In genomic region chr9:37407850-37408502, GRCm38 (mm10) we compare ENCODE assay signal across 8 mouse cellular contexts. TPM values are rescaled to one million over a fixed set of nuclear protein-coding genes. Genes with fewer than 3 reads are reported as not detected.
A peak's percentile ranks its signal among the peaks of the same experiment; 100 is the strongest.
DNase-seq lines count a peak whose midpoint lies in the region; ATAC-seq and TF ChIP-seq lines count a peak whose summit lies in the region.

No protein-coding gene starts in this region.

- H3K4me1 ChIP-seq in neural tube, embryonic 11.5 days (ENCODE audit: control insufficient read depth, insufficient read depth, low read length) = no peaks in the 10 kb centered on the region
- peaks cover 3% of the 10 kb centered on the region; the same call in 1 of the 2 replicates for H3K4me1 ChIP-seq in hindbrain, postnatal 0 days (ENCODE audit: insufficient read depth, low read length)
- H3K4me1 ChIP-seq in stomach, postnatal 0 days (replicated peaks; ENCODE audit: control insufficient read depth, insufficient read depth) = no peaks in the 10 kb centered on the region

- H3K9me3 ChIP-seq in neural tube, embryonic 11.5 days (ENCODE audit: control insufficient read depth, low read length) = no peaks in the 10 kb centered on the region
- no peaks in the 10 kb centered on the region for H3K9me3 ChIP-seq in hindbrain, postnatal 0 days (ENCODE audit: low read length)
- no peaks in the 10 kb centered on the region for H3K9me3 ChIP-seq in stomach, postnatal 0 days (ENCODE audit: control insufficient read depth, low read length)

- H3K4me3 ChIP-seq in neural tube, embryonic 11.5 days (ENCODE audit: low read depth, low read length) = no peak overlapping the region
- H3K4me3 ChIP-seq in hindbrain, postnatal 0 days (ENCODE audit: low read length) = no peak overlapping the region
- no peak overlapping the region for H3K4me3 ChIP-seq in stomach, postnatal 0 days (ENCODE audit: low read depth, low read length)

- TF ChIP-seq CTCF in hindbrain, postnatal 0 days (IDR thresholded peaks at IDR 0.05; ENCODE audit: low read depth) = peak; percentile 59
- TF ChIP-seq CTCF in stomach, postnatal 0 days (IDR thresholded peaks at IDR 0.05; ENCODE audit: low read depth) = peak; percentile 60

- H3K27ac ChIP-seq in neural tube, embryonic 11.5 days (ENCODE audit: low read depth, low read length) = no peak overlapping the region
- H3K27ac ChIP-seq in hindbrain, postnatal 0 days = no peak overlapping the region
- H3K27ac ChIP-seq in stomach, postnatal 0 days (replicated peaks) = no peak overlapping the region

- H3K27me3 ChIP-seq in neural tube, embryonic 11.5 days (ENCODE audit: control insufficient read depth, insufficient read depth, low read length) = no peaks in the 10 kb centered on the region
- H3K27me3 ChIP-seq in hindbrain, postnatal 0 days (ENCODE audit: insufficient read depth, low read length) = no peaks in the 10 kb centered on the region
- H3K27me3 ChIP-seq in stomach, postnatal 0 days (ENCODE audit: control insufficient read depth, insufficient read depth, low read length) = no peaks in the 10 kb centered on the region

- DNase-seq in cerebellum, postnatal 10 days = peak; percentile 43 to 58
- DNase-seq in cerebellum, adult 11 months = no peak
- peak; percentile 50 for DNase-seq in neural tube, embryonic 11.5 days (ENCODE audit: low spot score)
- no peak for DNase-seq in neural tube, embryonic 10.5 days (ENCODE audit: extremely low spot score, low spot score)
- DNase-seq in hindbrain, postnatal 0 days (ENCODE audit: low spot score) = peak; percentile 61
- DNase-seq in stomach, postnatal 0 days (ENCODE audit: low spot score) = peak; percentile 34
- DNase-seq in frontal cortex, postnatal 10 days (ENCODE audit: low spot score in 2 of 2) = no peak
- no peak for DNase-seq in cerebellum, adult 9-10 months

- no peak for TF ChIP-seq EP300 in stomach, postnatal 0 days (optimal IDR thresholded peaks at IDR 0.05)

- 13% methylated on average over 19 of the region's 19 CpGs for WGBS in neural tube, embryonic 11.5 days
- WGBS in hindbrain, postnatal 0 days = 11% methylated on average over 19 of the region's 19 CpGs
- 17% methylated on average over 19 of the region's 19 CpGs for WGBS in stomach, postnatal 0 days

- ATAC-seq in neural tube, embryonic 11.5 days (ENCODE audit: insufficient read depth, low FRiP score, low TSS enrichment) = no peak
- ATAC-seq in hindbrain, postnatal 0 days = peak; percentile 73
- no peak for ATAC-seq in stomach, postnatal 0 days (ENCODE audit: low FRiP score, low TSS enrichment)

- no peak overlapping the region for H3K9ac ChIP-seq in neural tube, embryonic 11.5 days (ENCODE audit: low read length)
- no peak overlapping the region for H3K9ac ChIP-seq in hindbrain, postnatal 0 days (replicated peaks; ENCODE audit: low read length)
- no peak overlapping the region for H3K9ac ChIP-seq in stomach, postnatal 0 days (ENCODE audit: low read length)

- peak overlapping the region; percentile 9 for H3K4me2 ChIP-seq in neural tube, embryonic 11.5 days (ENCODE audit: low read depth)
- peak overlapping the region; percentile 38 for H3K4me2 ChIP-seq in hindbrain, postnatal 0 days (ENCODE audit: low read depth, low read length)
- H3K4me2 ChIP-seq in stomach, postnatal 0 days (replicated peaks; ENCODE audit: low read depth) = no peak overlapping the region

- no peaks in the 10 kb centered on the region for H3K36me3 ChIP-seq in neural tube, embryonic 11.5 days (ENCODE audit: control insufficient read depth, insufficient read depth, low read length)
- no peaks in the 10 kb centered on the region for H3K36me3 ChIP-seq in hindbrain, postnatal 0 days (ENCODE audit: insufficient read depth, low read length)
- H3K36me3 ChIP-seq in stomach, postnatal 0 days (ENCODE audit: control insufficient read depth, insufficient read depth, low read length) = no peaks in the 10 kb centered on the region

RNA-seq across cellular contexts. Expression of gene Robo4, which starts 6.3 kb away (rescaled TPM):
- 6.7 and 11.6 TPM in 2 replicates for polyA plus RNA-seq in neural tube, embryonic 11.5 days (2014; fragmentation: Nextera tagmentation; extraction: Ambion mirVana)
- total RNA-seq in hindbrain, postnatal 0 days (2014; rRNA removed) = 12.5 and 13.1 TPM in 2 replicates
- 3.6 and 4.5 TPM in 2 replicates for polyA plus RNA-seq in hindbrain, postnatal 0 days (2015; fragmentation: Nextera tagmentation; extraction: Ambion mirVana)
- 4.4 and 5.2 TPM in 2 replicates for polyA plus RNA-seq in stomach, postnatal 0 days (2015; fragmentation: Nextera tagmentation; extraction: Ambion mirVana)

RNA-seq across cellular contexts. Expression of gene Robo3, which starts 25.1 kb away (rescaled TPM):
- 85.4 and 89.9 TPM in 2 replicates for polyA plus RNA-seq in neural tube, embryonic 11.5 days (2014; fragmentation: Nextera tagmentation; extraction: Ambion mirVana)
- 2.0 and 2.8 TPM in 2 replicates for total RNA-seq in hindbrain, postnatal 0 days (2014; rRNA removed)
- polyA plus RNA-seq in hindbrain, postnatal 0 days (2015; fragmentation: Nextera tagmentation; extraction: Ambion mirVana) = 1.5 and 1.6 TPM in 2 replicates
- polyA plus RNA-seq in stomach, postnatal 0 days (2015; fragmentation: Nextera tagmentation; extraction: Ambion mirVana) = 0.02 and 0.11 TPM in 2 replicates

RNA-seq across cellular contexts. Expression of gene Hepacam, which starts 40.8 kb away (rescaled TPM):
- polyA plus RNA-seq in neural tube, embryonic 11.5 days (2014; fragmentation: Nextera tagmentation; extraction: Ambion mirVana) = not detected in 2 replicates
- total RNA-seq in hindbrain, postnatal 0 days (2014; rRNA removed) = 40.5 and 45.9 TPM in 2 replicates
- polyA plus RNA-seq in hindbrain, postnatal 0 days (2015; fragmentation: Nextera tagmentation; extraction: Ambion mirVana) = 69.2 and 74.4 TPM in 2 replicates
- 0.08 and 0.10 TPM in 2 replicates for polyA plus RNA-seq in stomach, postnatal 0 days (2015; fragmentation: Nextera tagmentation; extraction: Ambion mirVana)

RNA-seq across cellular contexts. Expression of gene Ccdc15, which starts 59.7 kb away (rescaled TPM):
- 6.7 and 7.7 TPM in 2 replicates for polyA plus RNA-seq in neural tube, embryonic 11.5 days (2014; fragmentation: Nextera tagmentation; extraction: Ambion mirVana)
- total RNA-seq in hindbrain, postnatal 0 days (2014; rRNA removed) = 5.5 and 6.9 TPM in 2 replicates
- 7.1 and 7.4 TPM in 2 replicates for polyA plus RNA-seq in hindbrain, postnatal 0 days (2015; fragmentation: Nextera tagmentation; extraction: Ambion mirVana)
- 2.2 TPM in 2 replicates for polyA plus RNA-seq in stomach, postnatal 0 days (2015; fragmentation: Nextera tagmentation; extraction: Ambion mirVana)

Comparison
In these comparisons a context has a peak if more than half of its experiments do, and no peak if none do; other contexts are left out.
1. DNase-seq: peak in cerebellum, postnatal 10 days (2 of 2), neural tube, embryonic 11.5 days (single experiment), hindbrain, postnatal 0 days (single experiment) and stomach, postnatal 0 days (single experiment); none in cerebellum, adult 11 months (single experiment), neural tube, embryonic 10.5 days (single experiment), frontal cortex, postnatal 10 days (0 of 2) and cerebellum, adult 9-10 months (single experiment).
2. RNA of gene Robo3, which starts 25.1 kb away (polyA plus RNA-seq): 85.4 to 89.9 TPM in neural tube, embryonic 11.5 days; 1.5 to 1.6 TPM in hindbrain, postnatal 0 days and 0.02 to 0.11 TPM in stomach, postnatal 0 days; every median in the first group is over 10 times any median in the second.
3. RNA of gene Hepacam, which starts 40.8 kb away (polyA plus RNA-seq): 69.2 to 74.4 TPM in hindbrain, postnatal 0 days; 0.08 to 0.10 TPM in stomach, postnatal 0 days and not detected in neural tube, embryonic 11.5 days; every median in the first group is over 10 times any median in the second.